Mouse (Mus musculus): ENCODE measurements around the gene Lrrc51. TPM values are rescaled to one million over a fixed set of nuclear protein-coding genes. Genes with fewer than 3 reads are reported as not detected.

The Lrrc51 gene
- total RNA-seq, 2 experiments from 2014 or later: 4.9 to 7.9 TPM

DNA sequence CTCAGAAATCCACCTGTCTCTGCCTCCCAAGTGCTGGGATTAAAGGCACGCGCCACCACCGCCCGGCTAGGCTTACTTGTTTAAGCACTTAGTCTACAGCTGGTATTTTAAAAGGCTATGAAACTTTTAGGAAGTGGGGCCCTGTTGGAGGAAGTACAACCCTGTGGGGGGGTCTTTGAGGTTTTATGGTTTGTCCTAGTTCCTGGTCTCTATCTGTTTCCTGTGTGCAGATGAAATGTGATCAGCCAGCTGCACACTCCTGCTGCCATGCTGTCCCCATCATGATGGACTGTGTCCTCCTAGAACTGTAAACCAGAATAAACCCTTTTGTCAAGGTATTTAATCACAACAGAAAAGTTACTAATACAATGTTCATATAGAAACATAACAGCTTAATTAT is 49.5 kb downstream of the Lrrc51 start:
- no peak for DNase-seq (ENCODE audit: low spot score in 2 of 2)

DNA sequence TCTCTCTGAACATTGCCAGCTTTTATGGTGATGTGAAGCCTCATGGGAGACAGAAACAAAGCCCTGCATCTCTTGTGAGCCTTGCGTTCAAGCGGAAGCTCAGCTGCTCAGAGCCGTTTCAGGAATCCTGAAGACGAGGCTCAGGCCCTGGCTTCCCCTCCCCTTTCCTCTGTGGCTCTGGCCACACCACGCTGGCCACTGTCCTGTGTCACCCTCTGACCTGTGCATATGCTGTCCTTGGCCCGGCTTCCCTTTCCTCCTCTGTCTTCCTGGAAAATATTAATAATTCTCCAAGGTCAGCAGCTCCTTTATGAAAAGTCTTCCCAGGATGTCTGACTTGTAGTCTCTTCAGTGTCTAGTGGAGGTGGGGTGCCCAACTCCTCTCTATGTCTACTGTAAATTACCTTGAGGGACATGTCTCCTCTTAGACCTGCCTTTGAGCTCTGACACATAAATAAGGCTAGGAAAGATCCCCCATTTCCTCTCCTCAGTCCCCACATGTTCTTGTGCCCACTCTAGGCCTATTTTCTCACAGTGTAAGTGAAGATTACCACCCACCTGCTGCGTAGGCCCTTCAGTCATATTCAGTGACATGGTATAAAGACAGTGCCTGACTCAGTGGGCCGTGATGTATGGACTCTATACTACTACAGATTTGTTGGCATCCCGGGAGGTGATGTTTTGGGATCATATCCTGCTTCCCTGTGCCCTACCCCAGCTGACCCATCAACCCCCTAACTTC is 51.1 kb downstream of the Lrrc51 start:
- DNase-seq (ENCODE audit: low spot score in 2 of 2): no peak

GRCm38 (mm10) chr7:101880855-101881254 is 52.8 kb downstream of the Lrrc51 start:
- peak; percentile 36 to 84 for DNase-seq (ENCODE audit: low spot score in 2 of 2)

- no peak for DNase-seq (ENCODE audit: low spot score in 2 of 2)
Measured at GRCm38 (mm10) chr7:101875978-101876377, 57.7 kb downstream of the Lrrc51 start.

GRCm38 (mm10) chr7:101871296-101871695 is 62.4 kb downstream of the Lrrc51 start:
- DNase-seq (ENCODE audit: low spot score in 2 of 2): no peak

- no peak for DNase-seq (ENCODE audit: low spot score in 2 of 2)
Measured at GRCm38 (mm10) chr7:101870629-101871028, 63.1 kb downstream of the Lrrc51 start, which contains the start of gene Folr1. Gene Folr1, minus strand, starts transcription at chr7:101870788.

- no peak for DNase-seq (ENCODE audit: low spot score in 2 of 2)
Measured at GRCm38 (mm10) chr7:101869163-101869500, 64.6 kb downstream of the Lrrc51 start.

DNA sequence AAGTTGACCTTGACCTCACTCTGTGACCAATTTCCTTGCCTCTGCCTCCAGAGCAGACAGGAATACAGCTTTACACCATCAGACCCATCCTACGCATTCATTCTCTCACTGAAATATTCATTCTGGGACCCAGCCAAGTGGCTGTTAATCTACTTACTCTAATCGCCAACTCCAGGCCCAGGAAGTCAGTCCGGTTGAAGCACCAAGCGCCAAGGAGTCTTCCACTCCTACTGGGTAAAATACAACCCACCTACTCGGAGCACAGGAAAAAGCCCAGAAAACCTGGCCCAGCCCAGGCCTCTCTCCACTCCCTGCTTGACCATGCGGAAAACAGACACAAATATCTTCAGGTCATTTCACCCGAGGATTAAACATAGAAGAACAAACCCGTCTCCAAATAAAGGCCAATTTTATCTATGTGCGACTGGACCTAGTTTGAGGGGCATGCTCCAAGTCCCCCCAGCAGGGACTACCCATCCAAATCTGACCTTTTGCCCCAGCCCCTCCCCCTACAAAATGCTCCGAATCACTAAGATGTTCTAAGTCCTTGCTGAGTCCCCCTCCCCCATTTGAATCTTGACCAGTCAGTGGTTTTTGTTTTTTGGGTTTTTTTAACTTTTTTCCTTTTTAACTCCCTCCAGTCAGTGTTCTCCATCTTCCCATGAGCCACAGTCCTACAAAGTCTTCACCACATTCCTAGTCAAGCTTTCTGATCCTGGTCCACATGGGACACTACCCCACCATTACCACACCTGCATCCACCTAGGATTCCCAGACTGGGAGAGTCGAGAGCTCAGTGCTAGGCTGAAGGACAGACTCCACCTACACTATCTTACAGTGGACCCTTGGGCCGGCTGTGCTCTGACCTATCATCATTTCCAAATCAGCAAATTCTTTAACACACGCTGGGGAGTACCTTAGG is 65.2 kb downstream of the Lrrc51 start:
- no peak for DNase-seq (ENCODE audit: low spot score in 2 of 2)

- no peak for DNase-seq (ENCODE audit: low spot score in 2 of 2)
Measured at GRCm38 (mm10) chr7:101867482-101867881, 66.2 kb downstream of the Lrrc51 start.

DNA sequence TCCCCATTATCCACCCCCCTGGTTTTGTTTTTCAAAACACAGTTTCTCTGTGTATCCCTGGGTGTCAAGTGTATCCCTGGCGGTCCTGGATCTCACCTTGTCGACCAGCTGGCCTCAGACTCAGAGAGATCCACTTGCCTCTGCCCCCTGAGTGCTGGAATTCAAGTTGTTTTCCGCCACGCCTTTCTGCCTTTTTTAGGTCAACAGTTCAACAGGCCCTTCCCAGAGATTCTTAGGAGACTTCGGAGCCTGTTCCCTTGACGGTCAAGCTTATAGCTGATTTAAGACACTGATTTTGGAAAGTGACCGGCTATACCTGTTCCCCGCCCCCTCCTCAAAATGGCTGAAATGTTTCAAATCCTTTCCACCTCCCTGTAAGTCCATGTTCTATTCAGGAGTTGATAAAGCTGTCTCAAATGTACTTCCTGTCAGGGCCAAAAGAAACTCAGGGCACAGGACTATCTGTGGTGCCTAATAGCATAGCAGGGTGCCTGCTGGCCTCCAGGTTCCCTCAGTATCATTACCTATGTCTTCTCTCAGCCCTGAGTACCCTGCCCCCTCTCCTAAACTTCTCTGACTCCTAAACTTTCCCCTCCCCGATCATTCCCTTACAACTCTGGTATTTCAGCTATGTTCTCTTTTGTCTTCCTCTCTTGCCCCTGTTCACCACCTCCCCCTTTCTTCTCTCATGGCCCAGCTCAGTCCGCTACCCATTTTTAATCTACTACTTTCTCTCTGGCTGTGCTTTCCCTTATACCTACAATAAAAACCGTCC is 67.0 kb downstream of the Lrrc51 start:
- no peak for DNase-seq (ENCODE audit: low spot score in 2 of 2)

DNA sequence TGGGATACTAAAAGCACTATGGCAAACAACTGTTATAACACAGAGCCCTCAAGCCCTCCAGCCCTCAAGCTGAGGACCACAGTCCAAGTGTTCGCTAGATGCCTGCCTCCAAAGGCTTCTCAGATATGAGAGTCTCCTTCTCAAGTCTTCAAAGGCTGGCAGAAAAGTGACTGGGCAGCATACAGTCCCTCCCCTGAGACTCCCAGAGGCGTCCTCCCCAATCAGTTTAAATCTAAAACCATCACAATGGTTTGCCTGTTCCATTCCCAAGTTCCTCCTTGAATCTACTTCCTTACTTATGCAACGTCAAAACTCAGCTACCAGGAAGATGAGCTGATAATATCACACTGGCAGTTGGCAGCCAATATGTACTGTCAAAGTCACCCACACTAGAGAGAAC is 70.3 kb downstream of the Lrrc51 start, which contains the start of gene Anapc15:
TSS of gene Anapc15 (plus strand) at position 301 of the 400 bp plus-strand sequence.
- no peak for DNase-seq (ENCODE audit: low spot score in 2 of 2)

Small RNA genes lying within 50 kb of the gene (microRNA-seq; reads per million reads assigned to microRNA genes)
- 0 reads per million in 2 experiments for gene Gm22655

Other genes starting within 250 kb of the Lrrc51 start
- gene Phox2a, start 115.6 kb downstream of the Lrrc51 start, total RNA-seq (2021): not detected
- 10 to 100 TPM; 23.0 to 31.1 TPM for gene Inppl1, start 95.7 kb downstream of the Lrrc51 start, total RNA-seq (2021)
- under 1 TPM in 1 of 2 experiments, not detected in 1; 0.40 TPM for gene Folr2, start 76.7 kb downstream of the Lrrc51 start, total RNA-seq (2021)
- 10 to 100 TPM; 30.5 to 34.9 TPM for gene Anapc15, start 70.2 kb downstream of the Lrrc51 start, total RNA-seq (2021)
- 1 to 10 TPM in 1 of 2 experiments, under 1 TPM in 1; 0.76 to 3.0 TPM for gene Folr1, start 63.1 kb downstream of the Lrrc51 start, total RNA-seq (2021)
- gene Lamtor1, start 28.0 kb downstream of the Lrrc51 start, total RNA-seq (2021): 10 to 100 TPM; 90.2 to 96.3 TPM
- not detected for gene Tomt, start 27.5 kb downstream of the Lrrc51 start, total RNA-seq (2021)
- gene Numa1, start 216 bp upstream of the Lrrc51 start, total RNA-seq (2021): 100 to 1,000 TPM; 108 to 119 TPM
- gene Il18bp, start 84.8 kb upstream of the Lrrc51 start, total RNA-seq (2021): 1 to 10 TPM; 5.6 to 6.1 TPM
- gene Rnf121, start 131.6 kb upstream of the Lrrc51 start, total RNA-seq (2021): 10 to 100 TPM; 36.5 to 40.4 TPM
- 10 to 100 TPM; 22.4 to 27.0 TPM for gene Xndc1, start 131.6 kb upstream of the Lrrc51 start, total RNA-seq (2021)
- 1 to 10 TPM; 2.0 to 3.3 TPM for gene Xntrpc, start 131.8 kb upstream of the Lrrc51 start, total RNA-seq (2021)
- 1 to 10 TPM in 1 of 2 experiments, not detected in 1; 1.9 TPM for gene Trpc2, start 149.2 kb upstream of the Lrrc51 start, total RNA-seq (2021)
- gene Art1, start 167.8 kb upstream of the Lrrc51 start, total RNA-seq (2021): not detected
- not detected for gene Art5, start 175.6 kb upstream of the Lrrc51 start, total RNA-seq (2021)
- gene Chrna10, start 182.9 kb upstream of the Lrrc51 start, total RNA-seq (2021): not detected

All from layer of hippocampus, adult 18-20 months (tissue).